Mouse (Mus musculus) hindbrain, embryonic 16.5 days (tissue): ENCODE data around the gene Pecam1. TPM values are rescaled to one million over a fixed set of nuclear protein-coding genes. Genes with fewer than 3 reads are reported as not detected.

Source experiments
- ATAC-seq: fragments of 200-750 bp; cut with Nextera tagmentation; 2 replicates; pipeline ENCODE4 v1.8.0; 2017; ENCODE audit warnings: moderate TSS enrichment, moderate library complexity
- H3K27ac ChIP-seq: fragments of 300-500 bp; sonication (generic); 2 replicates; pipeline ENCODE4 v1.5.1; 2014; ENCODE audit warnings: low read depth, mild to moderate bottlenecking, control low read depth, low read length, moderate library complexity
- H3K27me3 ChIP-seq: fragments of 300-500 bp; sonication (generic); replicated peaks from 2 replicates; pipeline ENCODE4 v1.6.1; 2014; ENCODE audit warnings: low read length; ENCODE audit not compliant: control insufficient read depth, insufficient read depth
- H3K36me3 ChIP-seq: fragments of 300-500 bp; sonication (generic); 2 replicates; pipeline ENCODE4 v1.6.1; 2014; ENCODE audit warnings: mild to moderate bottlenecking, low read length, moderate library complexity, mixed read lengths; ENCODE audit not compliant: control insufficient read depth, insufficient read depth
- H3K4me1 ChIP-seq: fragments of 300-500 bp; sonication (generic); 2 replicates; pipeline ENCODE4 v1.6.1; 2014; ENCODE audit warnings: low read depth, low read length; ENCODE audit not compliant: control insufficient read depth, insufficient read depth
- H3K4me2 ChIP-seq: fragments of 300-500 bp; sonication (generic); 2 replicates; pipeline ENCODE4 v1.6.1; 2014; ENCODE audit warnings: mild to moderate bottlenecking, low read length, control low read depth, moderate library complexity
- H3K4me3 ChIP-seq: fragments of 300-500 bp; sonication (generic); 2 replicates; pipeline ENCODE4 v1.5.1; 2014; ENCODE audit warnings: mild to moderate bottlenecking, low read length, control low read depth, moderate library complexity
- H3K9ac ChIP-seq: fragments of 300-500 bp; sonication (generic); 2 replicates; pipeline ENCODE4 v1.6.1; 2014; ENCODE audit warnings: low read depth, mild to moderate bottlenecking, control low read depth, low read length, moderate library complexity
- H3K9me3 ChIP-seq: fragments of 300-500 bp; sonication (generic); 2 replicates; pipeline ENCODE4 v1.6.1; 2014; ENCODE audit warnings: mild to moderate bottlenecking, low read length, moderate library complexity; ENCODE audit not compliant: control insufficient read depth
- WGBS: fragments of 180-500 bp; shearing (Covaris S2); extraction: QIAGEN DNeasy Blood & Tissue Kit; methylation state at CpG from one replicate; pipeline ENCODE4 v1.1.7; 2014; 5-methylcytosine and 5-hydroxymethylcytosine counted together
- polyA plus RNA-seq: library from polyadenylated mRNA; unstranded; fragments of >200 nt; fragmentation: Nextera tagmentation; extraction: Ambion mirVana; gene quantifications from 2 replicates; pipeline ENCODE4 v1.2.1, GENCODE M21; 2015

Pecam1 gene
- polyA plus RNA-seq, 1 experiment from 2014 or later, result 16.4 TPM

- Histone ChIP-seq H3K27me3 (no peaks in the 10 kb centered on the region), H3K27ac (no peak overlapping the region), H3K4me1 (peaks cover 3% of the 10 kb centered on the region), H3K9me3 (no peaks in the 10 kb centered on the region), H3K36me3 (no peaks in the 10 kb centered on the region), H3K9ac (no peak overlapping the region), H3K4me3 (no peak overlapping the region), H3K4me2 (no peak overlapping the region)
- 85% methylated on average over 3 of the region's 3 CpGs for WGBS
- no peak for ATAC-seq
These were observed 42.6 kb downstream of the Pecam1 start for GRCm38 (mm10) chr11:106707866-106708265.

GRCm38 (mm10) chr11:106707085-106707484, 43.3 kb downstream of the Pecam1 start:
- 82% methylated on average over 8 of the region's 8 CpGs for WGBS
- H3K9me3 ChIP-seq, result no peaks in the 10 kb centered on the region
- H3K4me1 ChIP-seq, result peaks cover 3% of the 10 kb centered on the region
- no peaks in the 10 kb centered on the region for H3K36me3 ChIP-seq
- H3K27ac ChIP-seq, result no peak overlapping the region
- H3K27me3 ChIP-seq, result no peaks in the 10 kb centered on the region
- H3K9ac ChIP-seq, result no peak overlapping the region
- no peak for ATAC-seq
- no peak overlapping the region for H3K4me2 ChIP-seq
- no peak overlapping the region for H3K4me3 ChIP-seq

- Histone ChIP-seq H3K36me3 (no peaks in the 10 kb centered on the region), H3K4me2 (no peak overlapping the region), H3K9ac (no peak overlapping the region), H3K27ac (no peak overlapping the region), H3K4me3 (no peak overlapping the region), H3K4me1 (peaks cover 3% of the 10 kb centered on the region), H3K9me3 (no peaks in the 10 kb centered on the region), H3K27me3 (no peaks in the 10 kb centered on the region)
- 51% methylated on average over 4 of the region's 4 CpGs for WGBS
- no peak for ATAC-seq
These were observed 44.2 kb downstream of the Pecam1 start for GRCm38 (mm10) chr11:106706212-106706611.

GRCm38 (mm10) chr11:106704399-106705111, 45.9 kb downstream of the Pecam1 start:
- H3K4me3 ChIP-seq, result no peak overlapping the region
- H3K4me2 ChIP-seq, result no peak overlapping the region
- 71% methylated on average over 9 of the region's 9 CpGs for WGBS
- H3K27ac ChIP-seq, result no peak overlapping the region
- no peak overlapping the region for H3K9ac ChIP-seq
- ATAC-seq, result no peak
- no peaks in the 10 kb centered on the region for H3K27me3 ChIP-seq
- H3K4me1 ChIP-seq, result peaks cover 2% of the 10 kb centered on the region
- no peaks in the 10 kb centered on the region for H3K36me3 ChIP-seq
- no peaks in the 10 kb centered on the region for H3K9me3 ChIP-seq

- Histone ChIP-seq H3K27ac (no peak overlapping the region), H3K9ac (no peak overlapping the region), H3K4me1 (no peaks in the 10 kb centered on the region), H3K9me3 (no peaks in the 10 kb centered on the region), H3K27me3 (no peaks in the 10 kb centered on the region), H3K4me3 (no peak overlapping the region), H3K36me3 (no peaks in the 10 kb centered on the region), H3K4me2 (no peak overlapping the region)
- ATAC-seq, result no peak
- 93% methylated on average over 7 of the region's 7 CpGs for WGBS
These were observed 46.5 kb downstream of the Pecam1 start for GRCm38 (mm10) chr11:106703931-106704330.

- WGBS, result 86% methylated on average over 3 of the region's 3 CpGs
- no peak overlapping the region for H3K4me2 ChIP-seq
- H3K4me1 ChIP-seq, result no peaks in the 10 kb centered on the region
- ATAC-seq, result no peak
- H3K4me3 ChIP-seq, result no peak overlapping the region
- no peaks in the 10 kb centered on the region for H3K27me3 ChIP-seq
- H3K9me3 ChIP-seq, result no peaks in the 10 kb centered on the region
- no peak overlapping the region for H3K9ac ChIP-seq
- H3K27ac ChIP-seq, result no peak overlapping the region
- no peaks in the 10 kb centered on the region for H3K36me3 ChIP-seq
These were observed 47.8 kb downstream of the Pecam1 start for GRCm38 (mm10) chr11:106702584-106702983.

- H3K4me1 ChIP-seq, result no peaks in the 10 kb centered on the region
- WGBS, result 83% methylated on average over 9 of the region's 9 CpGs
- H3K9ac ChIP-seq, result no peak overlapping the region
- H3K36me3 ChIP-seq, result no peaks in the 10 kb centered on the region
- no peaks in the 10 kb centered on the region for H3K27me3 ChIP-seq
- H3K27ac ChIP-seq, result no peak overlapping the region
- H3K4me3 ChIP-seq, result no peak overlapping the region
- H3K9me3 ChIP-seq, result no peaks in the 10 kb centered on the region
- no peak overlapping the region for H3K4me2 ChIP-seq
- ATAC-seq, result no peak
These were observed 48.8 kb downstream of the Pecam1 start for GRCm38 (mm10) chr11:106701589-106701988.

- Histone ChIP-seq H3K4me3 (no peak overlapping the region), H3K4me1 (no peaks in the 10 kb centered on the region), H3K27ac (no peak overlapping the region), H3K36me3 (no peaks in the 10 kb centered on the region), H3K9me3 (no peaks in the 10 kb centered on the region), H3K9ac (no peak overlapping the region), H3K27me3 (no peaks in the 10 kb centered on the region), H3K4me2 (no peak overlapping the region)
- ATAC-seq, result no peak
- WGBS, result 95% methylated on average over 9 of the region's 9 CpGs
These were observed 51.3 kb downstream of the Pecam1 start for GRCm38 (mm10) chr11:106699083-106699482.

GRCm38 (mm10) chr11:106698289-106698688, 52.1 kb downstream of the Pecam1 start:
- 94% methylated on average over 6 of the region's 6 CpGs for WGBS
- ATAC-seq, result no peak
- no peaks in the 10 kb centered on the region for H3K4me1 ChIP-seq

More at GRCm38 (mm10) chr11:106698289-106698688, 52.1 kb downstream of the Pecam1 start:
- H3K4me2 ChIP-seq, result no peak overlapping the region
- H3K4me3 ChIP-seq, result no peak overlapping the region
- H3K9ac ChIP-seq, result no peak overlapping the region
- no peak overlapping the region for H3K27ac ChIP-seq
- no peaks in the 10 kb centered on the region for H3K36me3 ChIP-seq
- H3K27me3 ChIP-seq, result no peaks in the 10 kb centered on the region
- no peaks in the 10 kb centered on the region for H3K9me3 ChIP-seq
